Mouse (Mus musculus): ENCODE measurements around the gene Eif2a. TPM values are rescaled to one million over a fixed set of nuclear protein-coding genes. Genes with fewer than 3 reads are reported as not detected.

Gene Eif2a
- 29.7 TPM for polyA plus RNA-seq (2014; fragmentation: Illumina TruSeq; extraction: RNeasy Lipid Tissue Mini Kit (QIAGEN cat#74804); ENCODE audit: insufficient read depth, low read depth, low replicate concordance)

DNA sequence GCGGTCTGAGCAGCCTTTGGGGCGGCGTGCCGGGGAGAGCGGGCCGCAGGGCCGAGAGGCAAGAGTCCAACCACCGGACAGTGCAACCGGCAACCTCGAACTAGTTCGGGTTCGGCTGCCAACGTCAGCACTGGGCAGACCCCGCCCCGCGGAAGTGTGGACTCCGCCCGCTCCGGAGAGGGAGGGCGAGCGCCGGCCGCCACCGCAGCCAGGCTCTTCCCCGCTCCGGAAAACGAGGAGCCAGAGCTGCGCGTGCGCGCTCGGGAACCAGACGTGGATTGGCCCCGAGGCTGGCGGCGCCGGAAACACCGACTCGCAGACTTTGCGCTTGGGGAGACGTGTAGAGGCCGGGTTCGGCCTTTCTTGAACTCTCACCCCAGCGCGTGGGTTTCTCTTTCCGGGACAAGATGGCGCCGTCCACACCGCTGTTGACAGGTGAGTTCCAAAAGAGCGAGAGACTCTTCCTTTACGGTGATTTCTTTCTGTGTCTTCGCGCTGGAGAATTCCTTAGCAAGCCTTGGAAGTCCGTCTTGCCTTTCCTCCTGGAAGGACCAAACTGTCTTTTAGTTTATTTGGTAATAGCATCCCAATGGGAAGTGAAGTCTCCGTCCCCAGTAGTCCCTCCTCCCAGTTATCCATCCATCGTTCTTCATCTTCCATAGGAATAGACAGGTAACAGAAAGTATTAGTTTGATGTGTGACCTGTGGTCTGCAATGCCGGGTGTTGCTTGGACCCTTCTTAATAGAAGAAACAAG, at the start of gene Eif2a, which contains the start of gene Serp1:
Gene Eif2a (plus strand): TSS at position 170 of the 756 bp plus-strand sequence.
Gene Serp1 (minus strand): TSS at position 241 of the 756 bp plus-strand sequence.

GRCm38 (mm10) chr3:58576137-58577066, 50.8 kb downstream of the Eif2a start, which contains the start of gene Selenot:
Gene Selenot, plus strand, starts transcription at chr3:58576636.

Other genes starting within 250 kb of the Eif2a start
- 5.3 TPM for gene Tsc22d2, start 111.1 kb upstream of the Eif2a start, polyA plus RNA-seq (2014; fragmentation: Illumina TruSeq; extraction: RNeasy Lipid Tissue Mini Kit (QIAGEN cat#74804); ENCODE audit: insufficient read depth, low read depth, low replicate concordance)
- gene Serp1, start 71 bp downstream of the Eif2a start, polyA plus RNA-seq (2014; fragmentation: Illumina TruSeq; extraction: RNeasy Lipid Tissue Mini Kit (QIAGEN cat#74804); ENCODE audit: insufficient read depth, low read depth, low replicate concordance), result 78.2 TPM
- gene Selenot, start 50.8 kb downstream of the Eif2a start, polyA plus RNA-seq (2014; fragmentation: Illumina TruSeq; extraction: RNeasy Lipid Tissue Mini Kit (QIAGEN cat#74804); ENCODE audit: insufficient read depth, low read depth, low replicate concordance), result 105 TPM
- gene Erich6, start 111.4 kb downstream of the Eif2a start, polyA plus RNA-seq (2014; fragmentation: Illumina TruSeq; extraction: RNeasy Lipid Tissue Mini Kit (QIAGEN cat#74804); ENCODE audit: insufficient read depth, low read depth, low replicate concordance), result not detected
- 7.7 TPM for gene Siah2, start 166.6 kb downstream of the Eif2a start, polyA plus RNA-seq (2014; fragmentation: Illumina TruSeq; extraction: RNeasy Lipid Tissue Mini Kit (QIAGEN cat#74804); ENCODE audit: insufficient read depth, low read depth, low replicate concordance)

Measured in lung, adult 10 weeks (tissue).